Mouse (Mus musculus): ENCODE data around the gene Syn2. TPM values are rescaled to one million over a fixed set of nuclear protein-coding genes. Genes with fewer than 3 reads are reported as not detected.

Syn2 gene
- polyA plus RNA-seq, 1 experiment from 2014 or later = 3.3 TPM

DNA sequence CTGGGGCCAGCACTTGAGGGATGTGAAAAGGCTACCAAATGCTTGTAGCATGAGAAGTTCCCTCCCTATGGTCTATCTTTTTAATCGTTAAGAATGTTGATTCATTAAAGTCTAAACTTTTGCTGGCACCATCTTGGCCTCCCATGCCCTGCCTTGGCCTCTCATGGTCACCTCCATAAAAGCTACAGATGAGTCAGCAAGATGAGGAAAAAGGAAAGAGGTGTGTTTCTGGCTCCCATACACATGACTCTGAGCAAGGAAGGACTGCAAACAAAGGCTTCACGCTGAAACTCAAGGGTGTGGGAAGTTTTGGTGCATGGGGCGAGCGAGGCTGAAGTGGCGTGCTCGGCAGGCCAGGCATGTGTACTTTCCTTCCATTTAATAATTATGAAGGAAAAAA lies 184.1 kb downstream of the Syn2 start:
- no peak overlapping the region for H3K27ac ChIP-seq
- no peak for ATAC-seq
- WGBS = 67% methylated on average over 6 of the region's 6 CpGs
- H3K27me3 ChIP-seq (replicated peaks) = no peaks in the 10 kb centered on the region
- no peak overlapping the region for H3K4me3 ChIP-seq (replicated peaks)
- H3K36me3 ChIP-seq = no peaks in the 10 kb centered on the region
- H3K4me1 ChIP-seq (replicated peaks) = no peaks in the 10 kb centered on the region
- H3K9me3 ChIP-seq = no peaks in the 10 kb centered on the region
- no peak overlapping the region for H3K9ac ChIP-seq
- H3K4me2 ChIP-seq (replicated peaks) = no peak overlapping the region

GRCm38 (mm10) chr6:115319686-115320085 lies 185.0 kb downstream of the Syn2 start:
- no peak for ATAC-seq
- no peaks in the 10 kb centered on the region for H3K36me3 ChIP-seq
- H3K27ac ChIP-seq = no peak overlapping the region
- no peak overlapping the region for H3K9ac ChIP-seq
- no peaks in the 10 kb centered on the region for H3K4me1 ChIP-seq (replicated peaks)
- no peaks in the 10 kb centered on the region for H3K9me3 ChIP-seq
- H3K27me3 ChIP-seq (replicated peaks) = no peaks in the 10 kb centered on the region
- no peak overlapping the region for H3K4me3 ChIP-seq (replicated peaks)
- 83% methylated on average over 4 of the region's 4 CpGs for WGBS
- H3K4me2 ChIP-seq (replicated peaks) = no peak overlapping the region

DNA sequence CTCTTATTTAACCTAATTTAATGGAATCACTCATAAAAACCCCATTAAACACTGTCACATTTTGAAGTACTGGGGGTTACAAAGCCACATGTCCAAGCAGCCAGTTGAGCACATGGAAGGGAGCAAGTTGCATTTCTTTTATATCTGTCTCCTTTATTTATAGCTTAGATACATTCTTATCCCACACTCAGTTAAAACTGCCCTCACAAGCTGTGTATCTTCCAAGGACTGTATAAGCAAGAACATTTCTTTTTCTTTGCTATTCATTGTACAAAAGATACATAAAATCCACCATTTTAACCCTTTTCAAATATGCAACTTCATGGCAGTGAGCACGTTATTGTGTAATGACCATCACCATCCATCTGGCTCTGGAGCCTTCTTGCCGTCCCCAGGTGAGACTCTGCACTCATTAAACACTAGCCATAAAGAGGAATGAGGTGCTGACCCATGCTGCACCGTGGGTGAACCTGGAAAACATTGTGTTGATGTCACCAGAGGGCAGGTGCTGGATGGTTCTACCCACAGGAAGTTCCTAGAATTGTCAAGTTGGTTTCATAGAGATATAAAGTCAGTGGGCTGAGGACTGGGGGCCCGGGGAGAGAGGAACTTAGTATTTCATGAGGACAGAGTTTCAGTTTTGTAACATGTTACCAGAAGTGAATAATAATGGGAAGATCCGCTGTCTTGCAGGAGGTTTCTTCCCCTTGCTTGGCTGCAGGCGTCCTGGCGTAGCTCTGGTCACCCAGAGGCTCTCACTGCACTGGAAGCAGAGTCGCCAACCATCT lies 186.4 kb downstream of the Syn2 start:
- no peak overlapping the region for H3K9ac ChIP-seq
- no peaks in the 10 kb centered on the region for H3K9me3 ChIP-seq
- no peak for ATAC-seq
- H3K4me2 ChIP-seq (replicated peaks) = no peak overlapping the region
- no peaks in the 10 kb centered on the region for H3K27me3 ChIP-seq (replicated peaks)
- WGBS = 79% methylated on average over 8 of the region's 8 CpGs
- H3K36me3 ChIP-seq = no peaks in the 10 kb centered on the region
- no peak overlapping the region for H3K27ac ChIP-seq
- H3K4me1 ChIP-seq (replicated peaks) = no peaks in the 10 kb centered on the region
- H3K4me3 ChIP-seq (replicated peaks) = no peak overlapping the region

DNA sequence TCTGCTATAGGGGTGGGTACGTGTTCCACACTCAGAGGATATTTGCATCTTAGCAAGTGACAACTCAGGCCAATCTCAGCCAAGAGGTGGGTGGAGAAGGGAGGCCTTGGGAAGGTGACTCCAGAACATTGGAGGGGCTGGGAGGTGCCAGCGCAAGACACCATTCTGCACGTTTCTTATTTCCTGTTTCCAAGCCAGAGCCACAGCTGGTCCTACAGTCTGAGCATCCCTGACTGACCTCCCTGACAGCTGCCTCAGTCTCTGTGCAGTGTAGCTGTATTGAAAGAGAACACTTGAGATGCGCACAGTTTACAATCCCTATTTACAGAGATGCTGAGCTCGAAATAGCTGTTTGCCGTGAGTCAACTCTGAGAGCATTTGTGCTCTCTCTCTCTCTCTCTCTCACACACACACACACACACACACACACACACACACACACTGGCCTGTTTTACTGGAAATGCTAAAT lies 187.2 kb downstream of the Syn2 start:
- 65% methylated on average over 6 of the region's 6 CpGs for WGBS
- H3K9me3 ChIP-seq = no peaks in the 10 kb centered on the region
- H3K36me3 ChIP-seq = no peaks in the 10 kb centered on the region
- no peak overlapping the region for H3K27ac ChIP-seq
- no peak for ATAC-seq
- H3K4me2 ChIP-seq (replicated peaks) = no peak overlapping the region
- no peaks in the 10 kb centered on the region for H3K27me3 ChIP-seq (replicated peaks)
- H3K9ac ChIP-seq = no peak overlapping the region
- no peaks in the 10 kb centered on the region for H3K4me1 ChIP-seq (replicated peaks)
- H3K4me3 ChIP-seq (replicated peaks) = no peak overlapping the region

DNA sequence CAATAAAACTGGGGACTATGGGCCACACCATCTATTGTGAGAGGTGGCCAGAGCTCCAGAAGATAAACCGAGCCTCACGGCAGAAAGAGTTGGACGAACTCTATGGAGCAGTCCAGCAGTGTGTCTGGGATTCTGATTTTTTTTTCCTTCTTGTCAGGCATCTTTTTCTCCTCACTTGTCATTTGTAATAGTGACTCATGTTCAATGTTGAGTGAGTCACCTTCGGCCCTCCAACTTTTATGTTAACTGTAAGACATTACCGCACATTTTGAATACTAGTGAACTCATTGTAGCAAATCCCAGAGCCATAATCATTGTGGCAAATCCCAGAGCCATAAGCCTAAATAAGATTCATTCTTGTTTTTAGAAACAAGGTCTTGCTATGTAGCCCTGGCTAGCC lies 188.3 kb downstream of the Syn2 start:
- H3K9ac ChIP-seq = no peak overlapping the region
- H3K27ac ChIP-seq = no peak overlapping the region
- 87% methylated on average over 5 of the region's 5 CpGs for WGBS
- H3K9me3 ChIP-seq = no peaks in the 10 kb centered on the region
- no peaks in the 10 kb centered on the region for H3K36me3 ChIP-seq
- ATAC-seq = no peak
- H3K4me3 ChIP-seq (replicated peaks) = no peak overlapping the region
- H3K27me3 ChIP-seq (replicated peaks) = no peaks in the 10 kb centered on the region
- no peaks in the 10 kb centered on the region for H3K4me1 ChIP-seq (replicated peaks)
- H3K4me2 ChIP-seq (replicated peaks) = no peak overlapping the region

DNA sequence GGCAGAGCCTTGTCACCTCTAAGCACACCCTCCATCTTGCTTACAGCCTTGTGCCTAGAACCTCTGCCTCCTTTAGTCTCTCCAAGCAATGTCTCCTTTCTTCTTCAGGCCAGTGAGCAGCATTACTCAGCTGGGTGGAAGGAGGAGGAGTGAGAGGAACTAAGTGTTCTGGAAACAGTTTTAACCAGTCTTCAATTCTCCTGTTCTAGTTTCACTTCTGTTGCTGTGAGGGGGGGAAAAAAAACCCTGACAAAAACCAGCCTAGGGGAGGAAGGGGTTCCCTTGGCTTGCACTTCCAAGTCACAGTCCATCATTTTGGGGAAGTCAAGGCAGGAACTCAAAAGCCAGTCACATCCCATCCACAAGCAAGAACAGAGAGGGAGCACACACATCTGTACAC lies 196.3 kb downstream of the Syn2 start:
- Histone ChIP-seq H3K27ac (no peak overlapping the region), H3K4me2 (replicated peaks) (no peak overlapping the region), H3K27me3 (replicated peaks) (no peaks in the 10 kb centered on the region), H3K9ac (no peak overlapping the region), H3K9me3 (no peaks in the 10 kb centered on the region), H3K4me3 (replicated peaks) (no peak overlapping the region), H3K4me1 (replicated peaks) (peaks cover 3% of the 10 kb centered on the region; the same call in 1 of the 2 replicates), H3K36me3 (no peaks in the 10 kb centered on the region)
- no peak for ATAC-seq

Other genes starting within 250 kb of the Syn2 start
- gene Vgll4, start 164.9 kb upstream of the Syn2 start, polyA plus RNA-seq (2015; fragmentation: Nextera tagmentation; extraction: Ambion mirVana) = 74.8 and 76.0 TPM in 2 replicates
- gene Tamm41, start 97.0 kb upstream of the Syn2 start, polyA plus RNA-seq (2015; fragmentation: Nextera tagmentation; extraction: Ambion mirVana) = 60.1 and 61.6 TPM in 2 replicates
- not detected in 2 replicates for gene Gm17482, start 92.4 kb downstream of the Syn2 start, polyA plus RNA-seq (2015; fragmentation: Nextera tagmentation; extraction: Ambion mirVana)
- gene Timp4, start 117.3 kb downstream of the Syn2 start, polyA plus RNA-seq (2015; fragmentation: Nextera tagmentation; extraction: Ambion mirVana) = 0.44 and 0.45 TPM in 2 replicates
- 15.5 and 17.9 TPM in 2 replicates for gene Pparg, start 226.0 kb downstream of the Syn2 start, polyA plus RNA-seq (2015; fragmentation: Nextera tagmentation; extraction: Ambion mirVana)

Data from intestine, embryonic 15.5 days (tissue).